Mouse (Mus musculus) heart, adult 2 months (tissue): ENCODE measurements at regions not wholly inside any gene's neighbourhood (a gene's known extent, or its start where the extent isn't known, plus 50 kb on each side); places are given as distances from the start of the nearest gene placed in this dataset.

Source experiments
- CTCF ChIP-seq: fragments of 200-600 bp; IDR thresholded peaks from 2 replicates; pipeline ENCODE4 v1.8.1; 2022; ENCODE audit warnings: antibody characterized with exemption, mild to moderate bottlenecking, moderate library complexity
- EP300 ChIP-seq: fragments of 200-500 bp; IDR thresholded peaks from 2 replicates; pipeline ENCODE4 v1.6.1; 2011; ENCODE audit warnings: low read depth, low read length, control low read depth; ENCODE audit not compliant: insufficient read depth
- POLR2A ChIP-seq: fragments of 200-500 bp; IDR thresholded peaks from 2 replicates; pipeline ENCODE4 v1.6.1; 2011; ENCODE audit warnings: mild to moderate bottlenecking, low read depth, low read length, control low read depth; ENCODE audit not compliant: insufficient read depth

DNA sequence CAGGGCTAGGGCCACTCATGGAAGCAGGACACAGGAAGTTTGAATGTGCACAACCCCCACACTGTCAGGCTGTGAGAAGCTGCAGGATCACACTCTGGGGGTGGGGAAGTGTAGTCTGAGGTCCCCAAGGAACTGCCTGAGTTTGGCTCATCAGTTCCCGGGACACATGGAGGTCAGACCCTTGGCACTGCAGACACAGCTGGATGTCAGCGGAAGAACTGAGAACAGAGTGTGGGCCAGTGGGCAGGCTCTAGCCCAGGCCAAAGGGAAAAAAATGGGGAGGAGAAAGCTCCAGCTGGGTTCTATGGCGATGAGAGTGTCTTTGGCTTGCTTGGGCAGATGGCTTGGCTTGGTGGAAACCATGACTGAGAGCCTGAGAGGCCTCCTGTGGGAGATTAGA lies 168.9 kb downstream of the Pcdh10 start:
- TF ChIP-seq CTCF, result no peak
- no peak for TF ChIP-seq POLR2A
- TF ChIP-seq EP300, result no peak
